Mouse (Mus musculus) cortical plate, adult 2 months (tissue): Measurements from ENCODE around the gene Atg4a-ps.

Source experiments
- CTCF ChIP-seq: fragments of 200-500 bp; IDR thresholded peaks from 2 replicates; pipeline ENCODE4 v1.5.1; 2011; ENCODE audit warnings: mild to moderate bottlenecking, control low read depth, low read length; ENCODE audit not compliant: insufficient read depth; ENCODE audit errors: extremely low read depth
- POLR2A ChIP-seq: fragments of 200-500 bp; IDR thresholded peaks from 2 replicates; pipeline ENCODE4 v1.6.1; 2011; ENCODE audit warnings: mild to moderate bottlenecking, low read length, control low read depth; ENCODE audit not compliant: insufficient read depth; ENCODE audit errors: extremely low read depth

- TF ChIP-seq POLR2A (no peak), CTCF (no peak)
Observed at GRCm38 (mm10) chr3:103661714-103662113, 15.8 kb upstream of the Atg4a-ps start.
